Mouse (Mus musculus) hindbrain, embryonic 10.5 days (tissue): Measurements from ENCODE around the gene Odf3. TPM values are rescaled to one million over a fixed set of nuclear protein-coding genes. Genes with fewer than 3 reads are reported as not detected.

Experiments
- DNase-seq: peaks from one replicate; pipeline ENCODE4 v3.0.0-alpha.2; 2017; ENCODE audit warnings: low spot score
- H3K27ac ChIP-seq: fragments of 300-500 bp; sonication (generic); 2 replicates; pipeline ENCODE4 v1.5.1; 2016; ENCODE audit warnings: mild to moderate bottlenecking, moderate library complexity
- H3K27me3 ChIP-seq: fragments of 300-500 bp; sonication (generic); 2 replicates; pipeline ENCODE4 v1.6.1; 2016; ENCODE audit warnings: mild to moderate bottlenecking; ENCODE audit not compliant: poor library complexity, insufficient read depth, severe bottlenecking
- H3K36me3 ChIP-seq: fragments of 300-500 bp; sonication (generic); 2 replicates; pipeline ENCODE4 v1.6.1; 2016; ENCODE audit warnings: mild to moderate bottlenecking, moderate library complexity
- H3K4me1 ChIP-seq: fragments of 300-500 bp; sonication (generic); replicated peaks from 2 replicates; pipeline ENCODE4 v1.6.1; 2016; ENCODE audit warnings: mild to moderate bottlenecking
- H3K4me3 ChIP-seq: fragments of 300-500 bp; sonication (generic); 2 replicates; pipeline ENCODE4 v1.5.1; 2016; ENCODE audit warnings: mild to moderate bottlenecking, moderate library complexity
- H3K9me3 ChIP-seq: fragments of 300-500 bp; sonication (generic); 2 replicates; pipeline ENCODE4 v1.6.1; 2016; ENCODE audit warnings: mild to moderate bottlenecking, moderate library complexity
- WGBS: fragments of 180-500 bp; shearing (Covaris S2); methylation state at CpG from one replicate; pipeline ENCODE4 v1.1.7; 2016; 5-methylcytosine and 5-hydroxymethylcytosine counted together
- polyA plus RNA-seq: library from polyadenylated mRNA; unstranded; fragments of >200 nt; fragmentation: Nextera tagmentation; extraction: Ambion mirVana; gene quantifications from 2 replicates; pipeline ENCODE4 v1.2.1, GENCODE M21; 2016

The Odf3 gene
- polyA plus RNA-seq, 1 experiment from 2014 or later, result not detected

- no peak for DNase-seq
- peaks cover 24% of the 10 kb centered on the region for H3K36me3 ChIP-seq
- 92% methylated on average over 10 of the region's 10 CpGs for WGBS
- H3K4me3 ChIP-seq, result no peak overlapping the region
- H3K27ac ChIP-seq, result no peak overlapping the region
- H3K9me3 ChIP-seq, result no peaks in the 10 kb centered on the region
- H3K4me1 ChIP-seq, result peaks cover 3% of the 10 kb centered on the region; the same call in 1 of the 2 replicates
- 0 out of 2 replicates have a peak, but pooled peaks cover 8% of the 10 kb centered on the region for H3K27me3 ChIP-seq
Measured at GRCm38 (mm10) chr7:140848591-140848990, 986 bp downstream of the Odf3 start.

- DNase-seq, result no peak
- WGBS, result 94% methylated on average over 4 of the region's 4 CpGs
- H3K4me1 ChIP-seq, result peaks cover 9% of the 10 kb centered on the region
- no peak overlapping the region for H3K27ac ChIP-seq
- no peak overlapping the region for H3K4me3 ChIP-seq
- no peaks in the 10 kb centered on the region for H3K27me3 ChIP-seq
- no peaks in the 10 kb centered on the region for H3K9me3 ChIP-seq
- H3K36me3 ChIP-seq, result peaks cover 36% of the 10 kb centered on the region
Measured at GRCm38 (mm10) chr7:140851916-140852315, 4.3 kb downstream of the Odf3 start.

- DNase-seq, result no peak
- Histone ChIP-seq H3K27me3 (no peaks in the 10 kb centered on the region), H3K4me3 (no peak overlapping the region), H3K9me3 (no peaks in the 10 kb centered on the region), H3K36me3 (peaks cover 39% of the 10 kb centered on the region), H3K4me1 (peaks cover 19% of the 10 kb centered on the region), H3K27ac (no peak overlapping the region)
- WGBS, result 82% methylated on average over 9 of the region's 9 CpGs
Measured at GRCm38 (mm10) chr7:140853386-140853785, 5.8 kb downstream of the Odf3 start.

GRCm38 (mm10) chr7:140854483-140854882 lies 6.9 kb downstream of the Odf3 start:
- Histone ChIP-seq H3K4me3 (peak overlapping the region; percentile 74; the same call in 1 of the 2 replicates), H3K27me3 (no peaks in the 10 kb centered on the region), H3K4me1 (peaks cover 30% of the 10 kb centered on the region), H3K27ac (no peak overlapping the region), H3K9me3 (no peaks in the 10 kb centered on the region), H3K36me3 (peaks cover 50% of the 10 kb centered on the region)
- 95% methylated on average over 18 of the region's 18 CpGs for WGBS
- DNase-seq, result no peak

GRCm38 (mm10) chr7:140855181-140855580 lies 7.6 kb downstream of the Odf3 start:
- no peaks in the 10 kb centered on the region for H3K27me3 ChIP-seq
- H3K4me3 ChIP-seq, result peak overlapping the region; percentile 74
- 76% methylated on average over 9 of the region's 9 CpGs for WGBS
- DNase-seq, result no peak
- H3K36me3 ChIP-seq, result peaks cover 56% of the 10 kb centered on the region
- no peaks in the 10 kb centered on the region for H3K9me3 ChIP-seq
- H3K4me1 ChIP-seq, result peaks cover 30% of the 10 kb centered on the region
- no peak overlapping the region for H3K27ac ChIP-seq

GRCm38 (mm10) chr7:140855860-140856784 lies 8.5 kb downstream of the Odf3 start, which contains the start of gene Gm45785:
Gene Gm45785, minus strand, starts transcription at chr7:140856331.
- H3K4me3 ChIP-seq, result peak within 1 kb of the TSS; percentile 74
- peak; percentile 91 for DNase-seq
- H3K4me1 ChIP-seq, result peaks cover 30% of the 10 kb centered on the region
- H3K9me3 ChIP-seq, result no peaks in the 10 kb centered on the region
- peaks cover 66% of the 10 kb centered on the region for H3K36me3 ChIP-seq
- 1% methylated on average over 51 of the region's 51 CpGs for WGBS
- peak within 1 kb of the TSS; percentile 87 for H3K27ac ChIP-seq
- no peaks in the 10 kb centered on the region for H3K27me3 ChIP-seq

GRCm38 (mm10) chr7:140856785-140857549 lies 9.4 kb downstream of the Odf3 start, which contains the start of gene Ric8a:
Gene Ric8a, plus strand, starts transcription at chr7:140856957.
- peaks cover 67% of the 10 kb centered on the region for H3K36me3 ChIP-seq
- H3K4me1 ChIP-seq, result peaks cover 30% of the 10 kb centered on the region
- H3K4me3 ChIP-seq, result peak within 1 kb of the TSS; percentile 74
- DNase-seq, result peak; percentile 80
- under 1% methylated on average over 50 of the region's 50 CpGs for WGBS
- H3K27me3 ChIP-seq, result no peaks in the 10 kb centered on the region
- no peaks in the 10 kb centered on the region for H3K9me3 ChIP-seq
- peak within 1 kb of the TSS; percentile 87 for H3K27ac ChIP-seq

- H3K4me1 ChIP-seq, result peaks cover 30% of the 10 kb centered on the region
- no peaks in the 10 kb centered on the region for H3K9me3 ChIP-seq
- peak within 1 kb of the TSS; percentile 74 for H3K4me3 ChIP-seq
- DNase-seq, result no peak
- no peaks in the 10 kb centered on the region for H3K27me3 ChIP-seq
- peak within 1 kb of the TSS; percentile 87 for H3K27ac ChIP-seq
- H3K36me3 ChIP-seq, result peaks cover 67% of the 10 kb centered on the region
- WGBS, result 41% methylated on average over 40 of the region's 40 CpGs
Measured at GRCm38 (mm10) chr7:140857550-140858505, 10.2 kb downstream of the Odf3 start, which contains the start of gene Bet1l. Gene Bet1l, minus strand, starts transcription at chr7:140857577.

GRCm38 (mm10) chr7:140858746-140859145 lies 11.1 kb downstream of the Odf3 start:
- Histone ChIP-seq H3K36me3 (peaks cover 67% of the 10 kb centered on the region), H3K27ac (no peak overlapping the region), H3K4me1 (peaks cover 30% of the 10 kb centered on the region), H3K27me3 (no peaks in the 10 kb centered on the region), H3K4me3 (peak overlapping the region; percentile 74), H3K9me3 (no peaks in the 10 kb centered on the region)
- DNase-seq, result no peak
- 95% methylated on average over 8 of the region's 8 CpGs for WGBS

- Histone ChIP-seq H3K36me3 (peaks cover 69% of the 10 kb centered on the region), H3K27ac (no peak overlapping the region), H3K9me3 (no peaks in the 10 kb centered on the region), H3K4me1 (peaks cover 28% of the 10 kb centered on the region), H3K4me3 (no peak overlapping the region), H3K27me3 (no peaks in the 10 kb centered on the region)
- 82% methylated on average over 6 of the region's 6 CpGs for WGBS
- DNase-seq, result no peak
Measured at GRCm38 (mm10) chr7:140859997-140860396, 12.4 kb downstream of the Odf3 start.

- DNase-seq, result no peak
- H3K4me1 ChIP-seq, result peaks cover 20% of the 10 kb centered on the region
- no peak overlapping the region for H3K27ac ChIP-seq
- H3K27me3 ChIP-seq, result no peaks in the 10 kb centered on the region
- peaks cover 74% of the 10 kb centered on the region for H3K36me3 ChIP-seq
- no peak overlapping the region for H3K4me3 ChIP-seq
- no peaks in the 10 kb centered on the region for H3K9me3 ChIP-seq
- WGBS, result 91% methylated on average over 5 of the region's 5 CpGs
Measured at GRCm38 (mm10) chr7:140860728-140861127, 13.1 kb downstream of the Odf3 start.

GRCm38 (mm10) chr7:140864761-140865160 lies 17.2 kb downstream of the Odf3 start:
- H3K9me3 ChIP-seq, result no peaks in the 10 kb centered on the region
- H3K27me3 ChIP-seq, result no peaks in the 10 kb centered on the region
- peaks cover 79% of the 10 kb centered on the region for H3K36me3 ChIP-seq
- no peak overlapping the region for H3K27ac ChIP-seq
- H3K4me3 ChIP-seq, result no peak overlapping the region
- no peaks in the 10 kb centered on the region for H3K4me1 ChIP-seq
- no peak for DNase-seq
- WGBS, result 86% methylated on average over 12 of the region's 12 CpGs
